Mouse (Mus musculus): Measurements from ENCODE around the gene Defb20.

The Defb20 gene

GRCm38 (mm10) chr2:152500204-152500862, 23.5 kb downstream of the Defb20 start:
- no peak for DNase-seq

DNA sequence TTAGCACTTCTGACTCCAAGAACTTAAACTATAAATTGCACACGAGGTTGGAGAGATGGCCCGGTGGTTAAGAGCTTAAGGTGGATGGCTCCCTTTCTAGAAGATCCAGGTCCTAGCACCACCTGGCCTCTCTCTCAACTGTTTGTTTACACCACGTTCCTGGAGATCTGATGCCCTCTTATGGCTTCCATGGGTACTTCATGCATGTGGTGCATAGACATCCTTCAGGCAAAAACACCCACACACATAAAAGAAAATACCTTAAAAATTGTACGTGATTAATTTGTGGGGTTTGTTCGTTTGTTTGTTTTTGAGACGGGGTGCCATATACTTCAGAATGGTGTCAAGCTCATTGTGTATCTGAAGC, 24.0 kb downstream of the Defb20 start:
- no peak for DNase-seq

DNA sequence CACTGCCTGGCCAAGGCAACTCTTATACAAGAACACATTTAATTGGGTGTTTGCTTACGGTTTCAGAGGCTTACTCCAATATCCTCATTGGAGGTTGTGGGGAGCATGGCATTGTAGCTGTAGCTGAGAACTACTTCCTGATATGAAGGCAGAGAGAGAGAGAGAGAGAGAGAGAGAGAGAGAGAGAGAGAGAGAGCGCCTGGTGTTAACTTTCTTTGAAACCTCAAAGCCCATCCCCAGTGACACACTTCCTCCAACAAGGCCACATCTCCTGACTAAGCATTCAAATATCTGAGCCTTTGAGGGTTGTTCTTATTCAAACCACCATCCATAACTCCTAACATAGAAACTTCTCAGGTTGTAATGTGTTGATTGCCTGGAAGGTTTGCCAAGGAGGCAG, 27.1 kb downstream of the Defb20 start:
- DNase-seq: no peak

DNA sequence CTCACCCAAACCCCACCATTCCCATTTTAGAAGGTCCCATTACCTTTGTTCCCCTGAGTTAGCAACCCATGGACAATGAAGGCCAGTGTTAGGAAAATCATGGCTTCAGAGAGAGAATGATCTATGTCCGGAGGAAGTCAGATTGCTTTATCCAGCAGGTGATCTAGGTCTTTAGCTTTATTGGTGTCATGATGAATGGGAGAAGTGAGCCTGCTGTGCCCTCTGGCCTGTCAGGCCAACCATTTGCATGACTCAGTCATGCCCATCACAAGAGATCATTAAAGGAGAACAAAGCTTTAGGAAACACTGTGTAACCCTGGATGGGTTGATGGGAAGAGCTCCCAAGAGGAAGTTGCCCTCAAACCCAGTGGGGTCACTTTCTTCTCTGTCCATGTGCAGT, 34.7 kb downstream of the Defb20 start, which contains the start of gene Defb26:
TSS of gene Defb26 (minus strand) at position 101 of the 400 bp plus-strand sequence.
- no peak for DNase-seq

GRCm38 (mm10) chr2:152516084-152516483, 39.2 kb downstream of the Defb20 start:
- DNase-seq: no peak

- no peak for DNase-seq
Observed at GRCm38 (mm10) chr2:152517981-152518380, 41.1 kb downstream of the Defb20 start, which contains the start of gene Defb28. TSS of gene Defb28 (plus strand) at chr2:152518255.

Measured in right cerebral cortex, adult 18-20 months (tissue).